Mouse (Mus musculus) cerebellum, adult 2 months (tissue): ENCODE measurements around the gene Pacrg.

Experiments
- CTCF ChIP-seq: fragments of 200-500 bp; IDR thresholded peaks from 2 replicates; pipeline ENCODE4 v1.5.1; 2011; ENCODE audit warnings: low read depth, mild to moderate bottlenecking, control low read depth, low read length, moderate library complexity, borderline replicate concordance; ENCODE audit not compliant: insufficient read depth
- POLR2A ChIP-seq: fragments of 200-500 bp; IDR thresholded peaks from 2 replicates; pipeline ENCODE4 v1.6.1; 2011; ENCODE audit warnings: low read length, control low read depth, borderline replicate concordance; ENCODE audit not compliant: insufficient read depth

- no peak for TF ChIP-seq CTCF
- TF ChIP-seq POLR2A: no peak
Measured at GRCm38 (mm10) chr17:10560053-10560452, 280.1 kb downstream of the Pacrg start.
